28 mouse cellular contexts compared by ENCODE assay signal in genomic region chr3:29976580-29976979, GRCm38 (mm10).
A peak's percentile ranks its signal among the peaks of the same experiment; 100 is the strongest.
DNase-seq lines count a peak whose midpoint lies in the region; ATAC-seq and TF ChIP-seq lines count a peak whose summit lies in the region.
"Had no signal": no experiment of that assay in that cellular context is flagged by ENCODE, and none has a peak within 500 bp of the region (broad histone marks: within the 10 kb centered on the region; RNA-seq: fewer than 3 reads in every experiment).

No protein-coding gene starts in this region.

- DNase-seq in heart, adult 2 months, result no peak
- no peak for DNase-seq in heart, postnatal 25 days (ENCODE audit: low spot score)
- peak; percentile 32 for DNase-seq in lung, postnatal 25 days (ENCODE audit: low spot score)
- DNase-seq in lung, postnatal 14 days, result no peak
- DNase-seq in NIH3T3 (ENCODE audit: low read depth), result peak; percentile 33
- no peak for DNase-seq in embryo, embryonic 11 days
- no peak for DNase-seq in frontal cortex, postnatal 14 days (ENCODE audit: low spot score in 2 of 2)
- DNase-seq: adrenal gland, postnatal 25 days; B cell, adult 2 months; cerebellum, adult 2 months; cerebellum, postnatal 14 days; heart, postnatal 36 days; kidney, adult 9 months; kidney, postnatal 10 days; liver; right cerebral cortex, postnatal 14 days; thymus, adult 18-20 months; thymus, postnatal 25 days had no signal

- H3K79me2 ChIP-seq in heart, adult 2 months (replicated peaks; ENCODE audit: control insufficient read depth, insufficient read depth, low read length), result no peaks in the 10 kb centered on the region

- WGBS in heart, adult 2 months, result 33% methylated on average over 4 of the region's 4 CpGs
- 22% methylated on average over 4 of the region's 4 CpGs for WGBS in stomach, embryonic 16.5 days

- H3K9me3 ChIP-seq in stomach, embryonic 16.5 days (replicated peaks; ENCODE audit: control insufficient read depth, low read length), result no peaks in the 10 kb centered on the region
- H3K9me3 ChIP-seq: hindbrain, embryonic 12.5 days; intestine, embryonic 15.5 days; lung, embryonic 15.5 days; megakaryocyte, embryonic 14.5 days; midbrain, embryonic 12.5 days had no signal

- no peak for TF ChIP-seq CTCF in heart, adult 2 months (IDR thresholded peaks at IDR 0.05)

- H3K4me3 ChIP-seq in heart, adult 2 months, result no peak overlapping the region
- H3K4me3 ChIP-seq in stomach, embryonic 16.5 days (replicated peaks; ENCODE audit: low read length), result no peak overlapping the region
- H3K4me3 ChIP-seq: hindbrain, embryonic 12.5 days; intestine, embryonic 15.5 days; lung, embryonic 15.5 days; megakaryocyte, embryonic 14.5 days; midbrain, embryonic 12.5 days had no signal

- intact Hi-C loops in heart, adult 2 months (cut with DNase I), result loop anchor here (2.0 kb wide), 1 partner anchor 36 kb away; no protein-coding TSS in a partner anchor
- intact Hi-C loops in heart, postnatal 25 days (cut with DNase I), result no loop called here

- H3K4me2 ChIP-seq in stomach, embryonic 16.5 days (ENCODE audit: low read depth, low read length), result no peak overlapping the region
- H3K4me2 ChIP-seq: hindbrain, embryonic 12.5 days; intestine, embryonic 15.5 days; lung, embryonic 15.5 days; midbrain, embryonic 12.5 days had no signal

- TF ChIP-seq POLR2A in heart, adult 2 months (IDR thresholded peaks at IDR 0.05; ENCODE audit: insufficient read depth, low read depth, low read length), result no peak

- peak overlapping the region; percentile 58 for H3K27ac ChIP-seq in heart, adult 2 months
- no peak overlapping the region for H3K27ac ChIP-seq in stomach, embryonic 16.5 days (ENCODE audit: low read length)
- H3K27ac ChIP-seq: hindbrain, embryonic 12.5 days; hindbrain, postnatal 0 days; intestine, embryonic 15.5 days; liver, embryonic 14.5 days; lung, embryonic 15.5 days; midbrain, embryonic 12.5 days had no signal

- ATAC-seq in stomach, embryonic 16.5 days (ENCODE audit: insufficient read depth, low FRiP score), result peak; percentile 40; the same call in 1 of the 2 replicates
- ATAC-seq: forebrain, embryonic 14.5 days; hindbrain, postnatal 0 days; intestine, embryonic 15.5 days had no signal

- peaks cover 7% of the 10 kb centered on the region for H3K4me1 ChIP-seq in heart, adult 2 months (ENCODE audit: control insufficient read depth, insufficient read depth, low read length)
- peaks cover 3% of the 10 kb centered on the region for H3K4me1 ChIP-seq in stomach, embryonic 16.5 days (ENCODE audit: control insufficient read depth, insufficient read depth, low read length)
- H3K4me1 ChIP-seq: hindbrain, embryonic 12.5 days; intestine, embryonic 15.5 days; lung, embryonic 15.5 days; megakaryocyte, embryonic 14.5 days; midbrain, embryonic 12.5 days had no signal

- no peaks in the 10 kb centered on the region for H3K27me3 ChIP-seq in heart, adult 2 months (ENCODE audit: control insufficient read depth, insufficient read depth, low read length)
- H3K27me3 ChIP-seq in stomach, embryonic 16.5 days (ENCODE audit: control insufficient read depth, insufficient read depth, low read length), result no peaks in the 10 kb centered on the region
- H3K27me3 ChIP-seq: CH12.LX; hindbrain, embryonic 12.5 days; intestine, embryonic 15.5 days; lung, embryonic 15.5 days; megakaryocyte, embryonic 14.5 days; midbrain, embryonic 12.5 days had no signal

- H3K9ac ChIP-seq in heart, adult 2 months (ENCODE audit: low read depth, low read length), result no peak overlapping the region
- no peak overlapping the region for H3K9ac ChIP-seq in stomach, embryonic 16.5 days (ENCODE audit: low read length)
- H3K9ac ChIP-seq: hindbrain, embryonic 12.5 days; intestine, embryonic 15.5 days; liver, embryonic 14.5 days; lung, embryonic 15.5 days; midbrain, embryonic 12.5 days had no signal

- no peak for TF ChIP-seq EP300 in heart, adult 2 months (IDR thresholded peaks at IDR 0.05; ENCODE audit: insufficient read depth, low read depth, low read length)

- H3K36me3 ChIP-seq in heart, adult 2 months (ENCODE audit: control insufficient read depth, insufficient read depth, low read length), result peaks cover 30% of the 10 kb centered on the region
- H3K36me3 ChIP-seq in stomach, embryonic 16.5 days (ENCODE audit: control insufficient read depth, insufficient read depth, low read length), result no peaks in the 10 kb centered on the region
- H3K36me3 ChIP-seq: hindbrain, embryonic 12.5 days; intestine, embryonic 15.5 days had no signal

Comparison
In these comparisons a context has a peak if more than half of its experiments do, and no peak if none do; other contexts are left out.
1. DNase-seq: peak in lung, postnatal 25 days (single experiment) and NIH3T3 (single experiment); none in heart, adult 2 months (0 of 2), heart, postnatal 25 days (single experiment), lung, postnatal 14 days (single experiment), embryo, embryonic 11 days (single experiment) and frontal cortex, postnatal 14 days (0 of 2).